ENCODE assay signal across 12 mouse cellular contexts in the genomic region with DNA sequence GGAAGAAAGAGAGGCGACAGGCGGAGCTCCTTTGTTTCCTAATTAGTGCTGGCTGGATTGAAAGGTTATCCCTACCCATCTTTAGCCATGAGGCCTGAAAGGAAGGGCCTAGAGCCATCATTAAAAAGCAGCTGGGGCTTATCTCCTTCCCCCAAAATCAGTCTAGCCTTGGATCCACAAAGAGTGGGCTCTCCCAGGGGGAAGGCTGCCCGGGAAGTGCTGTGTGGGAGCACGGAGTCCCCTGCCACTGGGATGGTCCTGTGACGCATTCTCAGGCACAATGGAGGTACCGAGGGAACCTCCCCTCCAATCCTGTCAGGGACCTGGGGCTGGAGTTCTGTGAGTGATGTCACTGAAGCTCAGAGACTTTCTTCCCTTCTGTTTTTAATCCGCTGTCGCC.
DNase-seq lines count a peak whose midpoint lies in the region; ATAC-seq and TF ChIP-seq lines count a peak whose summit lies in the region.
"Had no signal": no experiment of that assay in that cellular context is flagged by ENCODE, and none has a peak within 500 bp of the region (broad histone marks: within the 10 kb centered on the region; RNA-seq: fewer than 3 reads in every experiment).

No protein-coding gene starts in this region.

- TF ChIP-seq CTCF in left cerebral cortex, adult 2 months (IDR thresholded peaks at IDR 0.05): no peak

- ATAC-seq in hindbrain, embryonic 16.5 days: no peak
- ATAC-seq in midbrain, embryonic 16.5 days: no peak; the same call in 1 of the 2 replicates

- H3K9ac ChIP-seq in hindbrain, embryonic 16.5 days (ENCODE audit: low read depth, low read length): no peak overlapping the region
- H3K9ac ChIP-seq in midbrain, embryonic 16.5 days (ENCODE audit: low read depth, low read length): peak overlapping the region; percentile 35; the same call in 1 of the 2 replicates

- H3K27me3 ChIP-seq in forebrain, embryonic 10.5 days (ENCODE audit: poor library complexity, severe bottlenecking): no peaks in the 10 kb centered on the region
- no peaks in the 10 kb centered on the region for H3K27me3 ChIP-seq in hindbrain, embryonic 16.5 days (replicated peaks; ENCODE audit: control insufficient read depth, insufficient read depth, low read length)
- no peaks in the 10 kb centered on the region for H3K27me3 ChIP-seq in midbrain, embryonic 16.5 days (ENCODE audit: control insufficient read depth, insufficient read depth, low read depth, low read length)

- H3K4me1 ChIP-seq in forebrain, embryonic 10.5 days: peaks cover 32% of the 10 kb centered on the region
- peaks cover 10% of the 10 kb centered on the region for H3K4me1 ChIP-seq in hindbrain, embryonic 16.5 days (ENCODE audit: control insufficient read depth, insufficient read depth, low read depth, low read length)
- H3K4me1 ChIP-seq in midbrain, embryonic 16.5 days (ENCODE audit: control insufficient read depth, insufficient read depth, low read length): peaks cover 12% of the 10 kb centered on the region

- H3K4me3 ChIP-seq in forebrain, embryonic 10.5 days: peak overlapping the region; percentile 30
- no peak overlapping the region for H3K4me3 ChIP-seq in hindbrain, embryonic 16.5 days (ENCODE audit: low read length)
- H3K4me3 ChIP-seq in midbrain, embryonic 16.5 days (ENCODE audit: low read depth, low read length): no peak overlapping the region
- H3K4me3 ChIP-seq in left cerebral cortex, adult 2 months: no peak overlapping the region

- WGBS in forebrain, embryonic 10.5 days: 5% methylated on average over 8 of the region's 8 CpGs
- WGBS in hindbrain, embryonic 16.5 days: 21% methylated on average over 8 of the region's 8 CpGs
- WGBS in midbrain, embryonic 16.5 days: 9% methylated on average over 8 of the region's 8 CpGs

- intact Hi-C loops in left cerebral cortex, adult 2 months (cut with DNase I): no loop called here

- no peak overlapping the region for H3K4me2 ChIP-seq in hindbrain, embryonic 16.5 days (ENCODE audit: low read length)
- no peak overlapping the region for H3K4me2 ChIP-seq in midbrain, embryonic 16.5 days (ENCODE audit: low read length)
- H3K4me2 ChIP-seq: liver, embryonic 11.5 days had no signal

- DNase-seq in embryo, embryonic 10 days (ENCODE audit: low spot score): peak; percentile 69
- DNase-seq in forebrain, embryonic 10.5 days (ENCODE audit: extremely low spot score, low spot score): peak; percentile 62
- no peak for DNase-seq in left cerebral cortex, adult 2 months (ENCODE audit: extremely low spot score in 1 of 2, low spot score in 2 of 2)
- DNase-seq in right cerebral cortex, postnatal 10 days (ENCODE audit: low spot score in 2 of 2): no peak
- no peak for DNase-seq in gastrocnemius, adult 8-10 months (ENCODE audit: low spot score in 2 of 2)
- DNase-seq in gastrocnemius, postnatal 10 days: no peak
- DNase-seq: adrenal gland, adult 8-10 months; heart, postnatal 10 days had no signal

- H3K9me3 ChIP-seq in forebrain, embryonic 10.5 days: peaks cover 4% of the 10 kb centered on the region; the same call in 1 of the 2 replicates
- H3K9me3 ChIP-seq in hindbrain, embryonic 16.5 days (ENCODE audit: control insufficient read depth, low read length): no peaks in the 10 kb centered on the region
- no peaks in the 10 kb centered on the region for H3K9me3 ChIP-seq in midbrain, embryonic 16.5 days (replicated peaks; ENCODE audit: control insufficient read depth, low read length, poor library complexity, severe bottlenecking)

- no peaks in the 10 kb centered on the region for H3K36me3 ChIP-seq in forebrain, embryonic 10.5 days (replicated peaks)
- H3K36me3 ChIP-seq in hindbrain, embryonic 16.5 days (ENCODE audit: control insufficient read depth, insufficient read depth, low read length): no peaks in the 10 kb centered on the region
- no peaks in the 10 kb centered on the region for H3K36me3 ChIP-seq in midbrain, embryonic 16.5 days (ENCODE audit: control insufficient read depth, insufficient read depth, low read length)

- H3K27ac ChIP-seq in forebrain, embryonic 10.5 days: peak overlapping the region; percentile 88
- H3K27ac ChIP-seq in hindbrain, embryonic 16.5 days (ENCODE audit: low read depth, low read length): peak overlapping the region; percentile 51; the same call in 1 of the 2 replicates
- peak overlapping the region; percentile 34; the same call in 1 of the 2 replicates for H3K27ac ChIP-seq in midbrain, embryonic 16.5 days (ENCODE audit: low read length)
- H3K27ac ChIP-seq in left cerebral cortex, adult 2 months: no peak overlapping the region
- H3K27ac ChIP-seq: macrophage had no signal

Comparison
In these comparisons a context has a peak if more than half of its experiments do, and no peak if none do; other contexts are left out.
1. DNase-seq: peak in embryo, embryonic 10 days (single experiment) and forebrain, embryonic 10.5 days (single experiment); none in left cerebral cortex, adult 2 months (0 of 2), right cerebral cortex, postnatal 10 days (0 of 2), gastrocnemius, adult 8-10 months (0 of 2) and gastrocnemius, postnatal 10 days (single experiment).